Mouse (Mus musculus) cerebellum, adult 2 months (tissue): ENCODE measurements around the gene Gclm.

Source experiments
- CTCF ChIP-seq: fragments of 200-500 bp; IDR thresholded peaks from 2 replicates; pipeline ENCODE4 v1.5.1; 2011; ENCODE audit warnings: low read depth, mild to moderate bottlenecking, control low read depth, low read length, moderate library complexity, borderline replicate concordance; ENCODE audit not compliant: insufficient read depth
- POLR2A ChIP-seq: fragments of 200-500 bp; IDR thresholded peaks from 2 replicates; pipeline ENCODE4 v1.6.1; 2011; ENCODE audit warnings: low read length, control low read depth, borderline replicate concordance; ENCODE audit not compliant: insufficient read depth

DNA sequence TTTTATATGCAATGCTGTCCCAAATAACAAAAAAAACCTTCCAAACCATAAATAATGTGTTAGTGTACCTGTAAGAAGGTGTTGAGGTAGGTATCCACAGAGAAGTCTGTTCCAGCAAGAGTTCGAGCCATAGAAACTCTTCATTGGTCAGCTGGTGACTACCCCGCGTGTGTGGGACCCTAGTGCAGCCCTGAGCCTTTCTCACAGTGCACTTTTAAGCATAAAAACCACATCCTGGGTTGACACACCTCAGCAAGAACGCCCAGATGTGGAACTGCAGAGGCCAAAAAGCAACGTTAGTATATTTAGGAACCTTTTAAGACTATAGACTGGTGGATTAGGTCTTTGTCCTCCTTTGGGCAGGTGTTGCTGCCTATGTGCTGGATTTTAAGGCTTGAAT lies 41.8 kb downstream of the Gclm start:
- TF ChIP-seq CTCF (no peak), POLR2A (no peak)
